Mouse (Mus musculus) spleen, adult 2 months (tissue): ENCODE measurements around the gene Tll2. TPM values are rescaled to one million over a fixed set of nuclear protein-coding genes. Genes with fewer than 3 reads are reported as not detected.

ENCODE experiments used
- DNase-seq, 2 experiments: peaks; one replicate each; pipeline versions ENCODE4 v3.0.0 to v3.0.0-alpha.2; 2012 to 2021; ENCODE audit warnings: low spot score in 2 of 2, low read depth in 1 of 2
- H3K27ac ChIP-seq: fragments of 200-500 bp; 2 replicates; pipeline ENCODE4 v1.5.1; 2012; ENCODE audit warnings: low read length, inconsistent platforms; ENCODE audit not compliant: insufficient read depth
- H3K27me3 ChIP-seq: fragments of 200-500 bp; 2 replicates; pipeline ENCODE4 v1.6.1; 2012; ENCODE audit warnings: mild to moderate bottlenecking, moderate library complexity, low read length, inconsistent platforms; ENCODE audit not compliant: control insufficient read depth, insufficient read depth
- H3K36me3 ChIP-seq: fragments of 200-500 bp; 2 replicates; pipeline ENCODE4 v1.6.1; 2012; ENCODE audit warnings: mild to moderate bottlenecking, low read length, inconsistent platforms; ENCODE audit not compliant: control insufficient read depth, insufficient read depth
- H3K4me1 ChIP-seq: fragments of 200-500 bp; 2 replicates; pipeline ENCODE4 v1.6.1; 2011; ENCODE audit warnings: inconsistent platforms; ENCODE audit not compliant: control insufficient read depth, insufficient read depth, insufficient read length
- H3K4me3 ChIP-seq: fragments of 200-500 bp; 2 replicates; pipeline ENCODE4 v1.5.1; 2011; ENCODE audit warnings: mild to moderate bottlenecking, inconsistent platforms; ENCODE audit not compliant: insufficient read depth, insufficient read length; ENCODE audit errors: extremely low read depth
- CTCF ChIP-seq: fragments of 200-500 bp; IDR thresholded peaks from 2 replicates; pipeline ENCODE4 v1.5.1; 2011; ENCODE audit warnings: mild to moderate bottlenecking, inconsistent platforms; ENCODE audit not compliant: insufficient read depth, insufficient read length, insufficient replicate concordance; ENCODE audit errors: extremely low read depth
- POLR2A ChIP-seq: fragments of 200-500 bp; IDR thresholded peaks from 2 replicates; pipeline ENCODE4 v1.6.1; 2011; ENCODE audit warnings: low read depth, low read length, inconsistent platforms
- WGBS: fragments of 180-500 bp; shearing (Covaris S2); methylation state at CpG from one replicate; pipeline ENCODE4 v1.1.7; 2018; 5-methylcytosine and 5-hydroxymethylcytosine counted together
- polyA plus RNA-seq: library from polyadenylated mRNA; depleted of rRNA; stranded (reverse); fragments of >200 nt; gene quantifications from 2 replicates; pipeline ENCODE4 v1.2.3, GENCODE M21; 2012; rRNA removed

The Tll2 gene
- 0.02 TPM in 1 of 2 replicates, not detected in the other for polyA plus RNA-seq

DNA sequence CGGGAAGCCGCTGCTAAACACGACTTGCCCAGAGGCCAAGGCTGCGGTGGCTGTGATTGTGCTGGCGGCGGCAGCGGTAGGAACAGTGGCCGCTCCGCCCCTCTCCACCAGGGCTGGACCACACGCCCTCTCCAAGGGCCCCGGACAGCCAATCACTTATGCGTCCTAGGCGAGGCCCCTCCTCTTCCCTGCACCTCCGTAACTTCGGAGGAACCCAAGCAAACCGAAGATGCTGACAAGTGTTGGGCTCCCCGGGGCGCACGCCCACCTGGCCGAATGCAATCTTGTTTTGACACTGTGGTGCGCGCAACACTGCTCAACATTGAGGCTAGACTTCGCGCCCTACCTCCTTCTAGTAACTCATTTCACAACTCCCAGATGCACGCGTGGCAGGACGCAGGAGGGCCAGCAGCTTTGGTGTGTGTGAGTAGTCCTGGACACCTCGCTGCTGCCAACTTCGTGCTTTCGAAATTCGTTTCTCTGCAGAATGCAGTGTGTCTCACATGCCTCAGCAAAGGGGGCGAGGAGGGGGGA lies at the start of gene Tll2:
Gene Tll2, minus strand, starts transcription at position 25 of the 534 bp plus-strand sequence.
- no peak within 1 kb of the TSS for H3K27ac ChIP-seq
- peaks cover 1% of the 10 kb centered on the region for H3K36me3 ChIP-seq
- TF ChIP-seq CTCF, result no peak
- no peak for TF ChIP-seq POLR2A
- peaks cover 8% of the 10 kb centered on the region for H3K27me3 ChIP-seq
- H3K4me3 ChIP-seq, result no peak within 1 kb of the TSS; the same call in 1 of the 2 replicates
- DNase-seq, result no peak
- WGBS, result 3% methylated on average over 32 of the region's 32 CpGs
- H3K4me1 ChIP-seq, result peaks cover 5% of the 10 kb centered on the region; the same call in 1 of the 2 replicates

DNA sequence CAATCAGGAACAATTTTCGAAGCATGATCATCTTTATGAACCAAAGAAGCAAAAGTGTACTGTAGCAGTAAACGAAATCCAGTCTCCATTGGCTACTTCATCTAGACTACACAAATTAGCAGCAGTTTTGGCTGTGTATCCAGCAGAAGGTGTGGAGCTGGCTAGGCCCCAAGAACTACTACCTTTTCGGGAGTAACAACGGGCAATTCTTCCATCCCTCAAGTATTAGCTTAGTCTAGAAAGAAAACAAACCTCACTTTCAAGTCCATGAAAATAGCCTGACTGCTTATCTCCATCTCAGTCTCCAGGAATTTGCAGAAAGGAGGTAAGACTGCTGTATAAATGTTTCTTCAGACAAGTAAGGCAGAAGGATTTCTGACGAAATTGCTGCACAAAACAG lies 47.9 kb upstream of the Tll2 start:
- Histone ChIP-seq H3K36me3 (peaks cover 4% of the 10 kb centered on the region; the same call in 1 of the 2 replicates), H3K27me3 (no peaks in the 10 kb centered on the region), H3K4me3 (no peak overlapping the region), H3K27ac (no peak overlapping the region), H3K4me1 (no peaks in the 10 kb centered on the region)
- TF ChIP-seq CTCF (no peak), POLR2A (no peak)
- no peak for DNase-seq
- WGBS, result 88% methylated on average over 5 of the region's 5 CpGs

DNA sequence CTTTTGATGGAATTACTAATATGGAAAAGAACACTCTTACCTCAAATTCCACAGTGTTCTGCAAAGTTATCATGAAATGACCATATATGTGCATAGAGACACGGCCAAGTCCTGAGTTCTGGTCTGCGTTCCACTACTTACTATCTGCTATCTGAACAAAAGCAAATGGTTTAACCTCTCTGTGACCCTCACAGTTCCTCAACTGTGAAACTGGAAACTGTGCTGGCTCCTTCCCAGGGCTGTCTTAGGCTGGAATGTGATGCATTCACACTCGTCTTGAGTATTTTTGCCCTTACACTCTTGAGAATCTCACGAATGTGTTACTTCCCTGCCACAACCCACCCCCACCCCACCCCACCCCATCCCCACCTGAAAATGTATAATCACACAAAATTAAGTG lies 42.3 kb upstream of the Tll2 start:
- Histone ChIP-seq H3K36me3 (peaks cover 14% of the 10 kb centered on the region), H3K27ac (no peak overlapping the region), H3K27me3 (no peaks in the 10 kb centered on the region), H3K4me3 (no peak overlapping the region), H3K4me1 (no peaks in the 10 kb centered on the region)
- TF ChIP-seq POLR2A (no peak), CTCF (no peak)
- DNase-seq, result no peak
- 80% methylated on average over 4 of the region's 4 CpGs for WGBS

DNA sequence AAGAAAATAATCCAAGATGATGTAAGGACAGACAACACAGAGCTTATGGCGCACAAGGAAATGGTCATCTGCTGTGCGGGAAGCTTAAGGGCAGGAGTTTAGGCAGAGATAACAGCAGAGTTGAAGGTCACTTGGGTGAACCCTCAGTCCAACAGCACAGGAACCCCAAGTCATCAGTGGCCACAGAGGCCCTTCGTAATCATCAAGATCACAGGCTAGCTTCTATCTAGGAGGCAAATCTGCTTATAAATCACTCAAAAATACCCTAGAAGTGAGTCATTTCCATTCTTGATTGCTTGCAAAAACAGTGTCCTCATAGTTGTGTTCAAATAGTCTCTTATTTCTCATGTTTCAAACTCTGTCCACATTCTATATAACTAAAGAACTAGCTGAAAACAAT lies 41.6 kb upstream of the Tll2 start:
- WGBS, result 90% methylated on average over 3 of the region's 3 CpGs
- no peaks in the 10 kb centered on the region for H3K27me3 ChIP-seq
- TF ChIP-seq CTCF, result no peak
- no peak for TF ChIP-seq POLR2A

DNA sequence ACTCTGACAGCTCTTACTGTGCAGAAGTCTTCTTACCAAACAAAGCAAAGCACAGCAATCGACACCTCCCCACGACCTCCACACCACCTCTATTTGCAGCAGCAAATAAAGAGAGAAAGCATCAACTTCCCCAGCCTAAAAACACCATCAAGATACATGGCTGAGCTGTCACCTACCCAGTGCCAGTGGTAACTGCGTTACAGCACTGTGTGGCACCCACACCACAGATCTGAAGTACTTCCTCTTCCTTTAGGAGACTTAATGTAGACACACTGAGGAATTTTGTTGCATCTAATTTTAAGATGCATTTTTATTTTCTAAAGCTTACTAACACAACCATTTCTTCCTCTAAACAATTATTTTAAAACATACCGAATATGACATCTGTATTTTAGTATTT lies 39.6 kb upstream of the Tll2 start:
- H3K27me3 ChIP-seq, result no peaks in the 10 kb centered on the region
- TF ChIP-seq POLR2A (no peak), CTCF (no peak)
- 66% methylated on average over 4 of the region's 4 CpGs for WGBS
- no peaks in the 10 kb centered on the region for H3K4me1 ChIP-seq
- no peak overlapping the region for H3K4me3 ChIP-seq
- peaks cover 21% of the 10 kb centered on the region for H3K36me3 ChIP-seq
- H3K27ac ChIP-seq, result no peak overlapping the region
- DNase-seq, result no peak

More for the DNA sequence above, 41.6 kb upstream of the Tll2 start:
- Histone ChIP-seq H3K4me1 (no peaks in the 10 kb centered on the region), H3K4me3 (no peak overlapping the region), H3K36me3 (peaks cover 14% of the 10 kb centered on the region), H3K27ac (no peak overlapping the region)
- no peak for DNase-seq

DNA sequence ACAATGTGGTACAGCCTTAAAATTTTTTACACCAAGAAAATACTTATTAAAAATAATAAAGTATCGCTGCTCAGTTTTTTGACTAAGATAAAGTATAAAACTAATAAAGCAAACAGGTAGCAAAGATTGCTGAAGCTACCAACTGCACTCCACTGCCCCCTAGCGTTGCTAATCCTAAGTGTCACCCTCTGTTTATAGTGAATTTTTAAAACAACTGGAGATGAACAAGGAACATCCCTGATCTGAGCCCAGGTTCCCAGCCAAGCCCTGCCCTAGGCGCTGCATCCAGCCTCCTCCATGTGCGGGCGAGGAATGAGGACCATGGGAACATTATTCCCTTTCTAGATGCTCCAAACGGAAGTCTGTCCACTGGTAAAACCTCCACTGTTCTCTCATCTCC lies 37.9 kb upstream of the Tll2 start:
- peak in 1 of 2 experiments; percentile 44 for DNase-seq
- no peak overlapping the region for H3K4me3 ChIP-seq
- H3K27me3 ChIP-seq, result no peaks in the 10 kb centered on the region
- no peak overlapping the region for H3K27ac ChIP-seq
- no peaks in the 10 kb centered on the region for H3K4me1 ChIP-seq
- TF ChIP-seq POLR2A, result no peak
- TF ChIP-seq CTCF, result peak; percentile 31; the same call in 1 of the 2 replicates
- WGBS, result 77% methylated on average over 6 of the region's 6 CpGs
- peaks cover 27% of the 10 kb centered on the region for H3K36me3 ChIP-seq

DNA sequence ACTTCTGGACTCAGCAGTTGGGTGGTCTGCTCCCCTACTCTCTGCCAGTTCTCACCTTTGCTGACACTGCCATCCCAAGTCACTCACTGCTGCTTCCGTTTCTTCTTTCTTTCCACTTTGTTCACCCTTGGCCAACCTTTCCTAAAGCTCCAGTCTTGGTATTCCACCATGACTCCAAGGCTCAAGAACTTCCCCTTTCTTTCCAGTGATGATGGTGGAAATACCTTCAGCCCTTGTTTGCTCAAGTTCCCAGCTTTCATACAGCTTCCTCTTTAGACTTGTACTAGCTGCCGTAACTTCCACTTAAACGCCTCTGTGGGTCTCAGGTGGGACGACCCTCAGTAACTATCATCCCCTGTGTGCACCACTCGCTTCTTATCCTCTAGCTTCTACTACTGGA lies 35.4 kb upstream of the Tll2 start:
- Histone ChIP-seq H3K27ac (no peak overlapping the region), H3K36me3 (peaks cover 28% of the 10 kb centered on the region), H3K27me3 (no peaks in the 10 kb centered on the region), H3K4me1 (no peaks in the 10 kb centered on the region), H3K4me3 (no peak overlapping the region)
- DNase-seq, result no peak
- WGBS, result 89% methylated on average over 5 of the region's 5 CpGs
- TF ChIP-seq POLR2A (no peak), CTCF (no peak)
